20 mouse cellular contexts compared by ENCODE assay signal in genomic region chr16:42651904-42652732, GRCm38 (mm10).
DNase-seq lines count a peak whose midpoint lies in the region; ATAC-seq and TF ChIP-seq lines count a peak whose summit lies in the region.
"Had no signal": no experiment of that assay in that cellular context is flagged by ENCODE, and none has a peak within 500 bp of the region (broad histone marks: within the 10 kb centered on the region; RNA-seq: fewer than 3 reads in every experiment).

No protein-coding gene starts in this region.

- H3K9ac ChIP-seq in hindbrain, embryonic 13.5 days: no peak overlapping the region
- no peak overlapping the region for H3K9ac ChIP-seq in hindbrain, embryonic 12.5 days
- H3K9ac ChIP-seq in midbrain, embryonic 16.5 days (ENCODE audit: low read depth, low read length): no peak overlapping the region
- H3K9ac ChIP-seq: forebrain, embryonic 15.5 days had no signal

- H3K9me3 ChIP-seq in hindbrain, embryonic 13.5 days: no peaks in the 10 kb centered on the region; the same call in 1 of the 2 replicates
- H3K9me3 ChIP-seq in hindbrain, embryonic 12.5 days (replicated peaks): peaks cover 5% of the 10 kb centered on the region; the same call in 1 of the 2 replicates
- no peaks in the 10 kb centered on the region for H3K9me3 ChIP-seq in midbrain, embryonic 16.5 days (replicated peaks; ENCODE audit: control insufficient read depth, low read length, poor library complexity, severe bottlenecking)
- H3K9me3 ChIP-seq: forebrain, embryonic 15.5 days had no signal

- no peak for TF ChIP-seq POLR2A in brain, embryonic 14.5 days (IDR thresholded peaks at IDR 0.05; ENCODE audit: borderline replicate concordance, extremely low read depth, insufficient read depth, insufficient read length, poor library complexity, severe bottlenecking)

- TF ChIP-seq CTCF in brain, embryonic 14.5 days (IDR thresholded peaks at IDR 0.05; ENCODE audit: borderline replicate concordance, extremely low read depth, insufficient read depth, insufficient read length): no peak

- H3K4me1 ChIP-seq in hindbrain, embryonic 13.5 days (replicated peaks): peaks cover 8% of the 10 kb centered on the region; the same call in 1 of the 2 replicates
- peaks cover 4% of the 10 kb centered on the region; the same call in 1 of the 2 replicates for H3K4me1 ChIP-seq in hindbrain, embryonic 12.5 days
- peaks cover 2% of the 10 kb centered on the region; the same call in 1 of the 2 replicates for H3K4me1 ChIP-seq in midbrain, embryonic 16.5 days (ENCODE audit: control insufficient read depth, insufficient read depth, low read length)
- H3K4me1 ChIP-seq: forebrain, embryonic 15.5 days had no signal

- H3K4me2 ChIP-seq in hindbrain, embryonic 13.5 days: no peak overlapping the region
- no peak overlapping the region for H3K4me2 ChIP-seq in hindbrain, embryonic 12.5 days (replicated peaks)
- no peak overlapping the region for H3K4me2 ChIP-seq in midbrain, embryonic 16.5 days (ENCODE audit: low read length)
- H3K4me2 ChIP-seq: forebrain, embryonic 15.5 days had no signal

- peak overlapping the region; percentile 67; the same call in 1 of the 2 replicates for H3K27ac ChIP-seq in hindbrain, embryonic 13.5 days
- no peak overlapping the region for H3K27ac ChIP-seq in hindbrain, embryonic 12.5 days
- peak overlapping the region; percentile 77 for H3K27ac ChIP-seq in midbrain, embryonic 16.5 days (ENCODE audit: low read length)
- H3K27ac ChIP-seq: forebrain, embryonic 15.5 days; heart, adult 2 months; kidney, postnatal 0 days; stomach, postnatal 0 days had no signal

- peak; percentile 1 for DNase-seq in right cerebral cortex, adult 18-20 months
- DNase-seq in right cerebral cortex, postnatal 36 days (ENCODE audit: low spot score in 2 of 2): no peak
- peak; percentile 60 for DNase-seq in brain, embryonic 14.5 days (ENCODE audit: low read depth)
- no peak for DNase-seq in cerebellum, adult 9-10 months
- no peak for DNase-seq in spleen, postnatal 36 days (ENCODE audit: low spot score in 2 of 2)
- DNase-seq: adrenal gland, postnatal 10 days; cerebellum, adult 8-10 months; gastrocnemius, postnatal 25 days; heart, adult 2 months; kidney, adult 2 months; lung, adult 18-20 months; lung, postnatal 14 days had no signal

- no peak overlapping the region for H3K4me3 ChIP-seq in hindbrain, embryonic 13.5 days
- H3K4me3 ChIP-seq in hindbrain, embryonic 12.5 days: no peak overlapping the region
- no peak overlapping the region for H3K4me3 ChIP-seq in midbrain, embryonic 16.5 days (ENCODE audit: low read depth, low read length)
- H3K4me3 ChIP-seq: forebrain, embryonic 15.5 days; heart, adult 2 months had no signal

- ATAC-seq in hindbrain, embryonic 13.5 days (ENCODE audit: low FRiP score): no peak
- no peak for ATAC-seq in hindbrain, embryonic 12.5 days (ENCODE audit: low FRiP score)
- ATAC-seq in midbrain, embryonic 16.5 days: peak; percentile 76
- ATAC-seq: activated CD4-positive, CD25-positive, alpha-beta regulatory T cell, adult 4 months; forebrain, embryonic 15.5 days; inflammation-experienced regulatory T-cells, adult 6 months had no signal

- WGBS in hindbrain, embryonic 13.5 days: 80% methylated on average over 10 of the region's 10 CpGs
- WGBS in hindbrain, embryonic 12.5 days: 80% methylated on average over 10 of the region's 10 CpGs
- WGBS in midbrain, embryonic 16.5 days: 61% methylated on average over 10 of the region's 10 CpGs

- no peaks in the 10 kb centered on the region for H3K36me3 ChIP-seq in hindbrain, embryonic 13.5 days
- no peaks in the 10 kb centered on the region for H3K36me3 ChIP-seq in hindbrain, embryonic 12.5 days
- H3K36me3 ChIP-seq in midbrain, embryonic 16.5 days (ENCODE audit: control insufficient read depth, insufficient read depth, low read length): no peaks in the 10 kb centered on the region
- H3K36me3 ChIP-seq: forebrain, embryonic 15.5 days had no signal

- H3K27me3 ChIP-seq in hindbrain, embryonic 13.5 days: no peaks in the 10 kb centered on the region
- H3K27me3 ChIP-seq in hindbrain, embryonic 12.5 days: no peaks in the 10 kb centered on the region
- no peaks in the 10 kb centered on the region for H3K27me3 ChIP-seq in midbrain, embryonic 16.5 days (ENCODE audit: control insufficient read depth, insufficient read depth, low read depth, low read length)
- H3K27me3 ChIP-seq: forebrain, embryonic 15.5 days had no signal

Comparison
In these comparisons a context has a peak if more than half of its experiments do, and no peak if none do; other contexts are left out.
1. DNase-seq: peak in right cerebral cortex, adult 18-20 months (single experiment) and brain, embryonic 14.5 days (single experiment); none in right cerebral cortex, postnatal 36 days (0 of 2), cerebellum, adult 9-10 months (single experiment) and spleen, postnatal 36 days (0 of 2).